Mouse (Mus musculus) CH12.LX (cell line): ENCODE measurements at regions not wholly inside any gene's neighbourhood (a gene's known extent, or its start where the extent isn't known, plus 50 kb on each side); places are given as distances from the start of the nearest gene placed in this dataset.
A peak's percentile ranks its signal among the peaks of the same experiment; 100 is the strongest.
"Not testable (repeated sequence)": the region's sequence is repeated elsewhere in the genome, so short reads cannot be mapped to it uniquely, and the experiment has no call there.

Experiments used
- DNase-seq: peaks from one replicate; pipeline ENCODE4 v3.0.0-alpha.2; 2013; ENCODE audit errors: extremely low read depth
- H3K27ac ChIP-seq: 2 replicates; pipeline ENCODE4 v1.5.1; 2012; ENCODE audit warnings: low read depth, mild to moderate bottlenecking, control low read depth, moderate library complexity; ENCODE audit not compliant: insufficient read depth
- H3K27me3 ChIP-seq: replicated peaks from 2 replicates; pipeline ENCODE3; 2012; ENCODE audit warnings: inconsistent platforms
- H3K36me3 ChIP-seq, 2 experiments: replicated peaks in 1 of 2; 2 replicates each; pipeline versions ENCODE3 to v1.6.1; 2012; ENCODE audit warnings: inconsistent platforms in 1 of 2, low read length in 1 of 2, mild to moderate bottlenecking in 1 of 2, mixed read lengths in 1 of 2, moderate library complexity in 1 of 2; ENCODE audit not compliant: control insufficient read depth in 1 of 2, insufficient read depth in 1 of 2
- H3K4me1 ChIP-seq, 2 experiments: 2 replicates each; pipeline ENCODE4 v1.6.1; 2012; ENCODE audit warnings: inconsistent platforms in 1 of 2, moderate library complexity in 1 of 2; ENCODE audit not compliant: insufficient read depth in 2 of 2, control insufficient read depth in 1 of 2
- H3K4me2 ChIP-seq: 2 replicates; pipeline ENCODE4 v1.6.1; 2012; ENCODE audit warnings: low read depth, mild to moderate bottlenecking, control low read depth; ENCODE audit not compliant: poor library complexity, insufficient read depth, severe bottlenecking
- H3K4me3 ChIP-seq, 3 experiments: fragments of 150-350 bp in 1 of 3; sonication (generic) in 1 of 3; replicated peaks in 1 of 3; 2 replicates each; pipeline versions ENCODE3 to v1.5.1; 2011 to 2012; ENCODE audit warnings: low read depth in 2 of 3, low read length in 2 of 3, mild to moderate bottlenecking in 2 of 3, moderate library complexity in 2 of 3, control low read depth in 1 of 3, improper control_type of control experiment in 1 of 3, inconsistent platforms in 1 of 3, mixed read lengths in 1 of 3; ENCODE audit not compliant: poor library complexity in 1 of 3
- H3K79me2 ChIP-seq: replicated peaks from 2 replicates; pipeline ENCODE4 v1.6.1; 2012; ENCODE audit warnings: mild to moderate bottlenecking, moderate library complexity; ENCODE audit not compliant: control insufficient read depth, poor library complexity, insufficient read depth, severe bottlenecking; ENCODE audit errors: extremely low read depth
- H3K9ac ChIP-seq: 2 replicates; pipeline ENCODE4 v1.6.1; 2012; ENCODE audit warnings: low read depth, mild to moderate bottlenecking, control low read depth, moderate library complexity; ENCODE audit not compliant: insufficient read depth
- H3K9me3 ChIP-seq: replicated peaks from 2 replicates; pipeline ENCODE3; 2012; ENCODE audit warnings: low read length, inconsistent platforms, mixed read lengths
- CHD1 ChIP-seq: IDR thresholded peaks from 2 replicates; pipeline ENCODE4 v1.6.1; 2012; ENCODE audit warnings: low read depth, low read length, improper control_type of control experiment, inconsistent platforms
- EP300 ChIP-seq: IDR thresholded peaks from 2 replicates; pipeline ENCODE4 v1.6.1; 2011; ENCODE audit warnings: low read length, improper control_type of control experiment
- IRF4 ChIP-seq: IDR thresholded peaks from 2 replicates; pipeline ENCODE4 v1.6.1; 2014; ENCODE audit warnings: low read depth, mild to moderate bottlenecking, inconsistent platforms, low read length, improper control_type of control experiment
- MAZ ChIP-seq: IDR thresholded peaks from 2 replicates; pipeline ENCODE4 v1.6.1; 2012; ENCODE audit warnings: low read depth, mild to moderate bottlenecking, inconsistent platforms, low read length, improper control_type of control experiment, moderate library complexity
- MEF2A ChIP-seq: IDR thresholded peaks from 2 replicates; pipeline ENCODE4 v1.6.1; 2014; ENCODE audit warnings: low read depth, mild to moderate bottlenecking, inconsistent platforms, low read length, improper control_type of control experiment, borderline replicate concordance
- MXI1 ChIP-seq: IDR thresholded peaks from 2 replicates; pipeline ENCODE4 v1.6.1; 2011; ENCODE audit warnings: mild to moderate bottlenecking, low read depth, low read length, improper control_type of control experiment
- MYC ChIP-seq: IDR thresholded peaks from 2 replicates; pipeline ENCODE4 v1.6.1; 2011; ENCODE audit warnings: low read depth, mild to moderate bottlenecking, improper control_type of control experiment, low read length
- NRF1 ChIP-seq: IDR thresholded peaks from 2 replicates; pipeline ENCODE4 v1.6.1; 2014; ENCODE audit warnings: low read depth, mild to moderate bottlenecking, inconsistent platforms, low read length, improper control_type of control experiment, moderate library complexity
- PAX5 ChIP-seq: IDR thresholded peaks from 2 replicates; pipeline ENCODE4 v1.6.1; 2012; ENCODE audit warnings: low read length, inconsistent platforms, mixed read lengths
- POLR2A ChIP-seq: IDR thresholded peaks from 2 replicates; pipeline ENCODE4 v1.6.1; 2011; ENCODE audit warnings: low read depth, mild to moderate bottlenecking, improper control_type of control experiment, low read length
- RCOR1 ChIP-seq: conservative IDR thresholded peaks from 2 replicates; pipeline ENCODE4 v1.6.1; 2012; ENCODE audit warnings: low read depth, mild to moderate bottlenecking, inconsistent platforms, low read length, improper control_type of control experiment
- SMC3 ChIP-seq: IDR thresholded peaks from 2 replicates; pipeline ENCODE4 v1.6.1; 2011; ENCODE audit warnings: low read depth, low read length, improper control_type of control experiment
- TCF12 ChIP-seq: IDR thresholded peaks from 2 replicates; pipeline ENCODE4 v1.6.1; 2014; ENCODE audit warnings: low read depth, mild to moderate bottlenecking, inconsistent platforms, low read length, improper control_type of control experiment
- UBTF ChIP-seq: IDR thresholded peaks from 2 replicates; pipeline ENCODE4 v1.6.1; 2012; ENCODE audit warnings: low read depth, mild to moderate bottlenecking, inconsistent platforms, low read length, improper control_type of control experiment, moderate library complexity
- USF1 ChIP-seq: IDR thresholded peaks from 2 replicates; pipeline ENCODE4 v1.6.1; 2014; ENCODE audit warnings: low read depth, mild to moderate bottlenecking, inconsistent platforms, low read length, improper control_type of control experiment
- ZKSCAN1 ChIP-seq: IDR thresholded peaks from 2 replicates; pipeline ENCODE4 v1.6.1; 2012; ENCODE audit warnings: low read depth, inconsistent platforms, low read length, improper control_type of control experiment, borderline replicate concordance
- ZMIZ1 ChIP-seq: IDR thresholded peaks from 2 replicates; pipeline ENCODE4 v1.6.1; 2012; ENCODE audit warnings: low read depth, mild to moderate bottlenecking, inconsistent platforms, low read length, improper control_type of control experiment
- ZNF384 ChIP-seq: IDR thresholded peaks from 2 replicates; pipeline ENCODE4 v1.6.1; 2012; ENCODE audit warnings: low read depth, low read length, improper control_type of control experiment, inconsistent platforms
- dilution Hi-C: fragments of 300-500 bp; cut with MboI; formaldehyde crosslinking; loops from 2 replicates; pipeline ENCODE4 v1.14.3; 2020; ENCODE audit warnings: low sequenced_read_pairs; ENCODE audit not compliant: extremely low pct_unique_long_range_greater_than_20kb, extremely low pct_ligation_motif_present
- in situ Hi-C: fragments of 300-500 bp; cut with MboI; formaldehyde crosslinking; loops from 3 replicates; pipeline ENCODE4 v1.14.3; 2019; ENCODE audit warnings: low sequenced_read_pairs, low pct_ligation_motif_present, low pct_unique_long_range_greater_than_20kb, mixed read lengths

GRCm38 (mm10) chr16:63191623-63192022, 337.5 kb downstream of the Pros1 start:
- Histone ChIP-seq H3K4me2 (no peak overlapping the region), H3K36me3 (no peaks in the 10 kb centered on the region), H3K4me3 (no peak overlapping the region), H3K9me3 (peaks cover 2% of the 10 kb centered on the region), H3K4me1 (no peaks in the 10 kb centered on the region), H3K27me3 (no peaks in the 10 kb centered on the region), H3K27ac (no peak overlapping the region), H3K9ac (no peak overlapping the region), H3K79me2 (no peaks in the 10 kb centered on the region)
- dilution Hi-C loops (no loop called here), in situ Hi-C loops (no loop called here)
- DNase-seq = no peak
- TF ChIP-seq ZKSCAN1 (no peak), MAZ (no peak), MXI1 (no peak), MEF2A (no peak), PAX5 (no peak), IRF4 (no peak), ZMIZ1 (no peak), CHD1 (no peak), MYC (no peak), RCOR1 (no peak), SMC3 (no peak), EP300 (no peak), POLR2A (no peak), USF1 (no peak), NRF1 (no peak), TCF12 (no peak)

- Histone ChIP-seq H3K9ac (no peak overlapping the region), H3K27ac (no peak overlapping the region), H3K9me3 (peaks cover 2% of the 10 kb centered on the region), H3K4me3 (no peak overlapping the region), H3K27me3 (no peaks in the 10 kb centered on the region), H3K79me2 (no peaks in the 10 kb centered on the region), H3K4me2 (no peak overlapping the region)
- DNase-seq = peak; percentile 6
- dilution Hi-C loops = no loop called here
- in situ Hi-C loops = no loop called here
- TF ChIP-seq ZNF384 (peak; percentile 69), UBTF (no peak), EP300 (peak; percentile 53)
- TF ChIP-seq, all 38 proteins: peak for 2
- no peaks in the 10 kb centered on the region for H3K36me3 ChIP-seq
- no peaks in the 10 kb centered on the region for H3K4me1 ChIP-seq
Measured at GRCm38 (mm10) chr16:63194595-63194994, 340.5 kb downstream of the Pros1 start.

GRCm38 (mm10) chr16:63213471-63213870, 359.4 kb downstream of the Pros1 start:
- H3K27me3 ChIP-seq, H3K4me3 ChIP-seq, H3K9ac ChIP-seq, H3K4me2 ChIP-seq, H3K79me2 ChIP-seq, DNase-seq, H3K27ac ChIP-seq, H3K36me3 ChIP-seq, H3K4me1 ChIP-seq, in situ Hi-C loops, dilution Hi-C loops: not testable (repeated sequence)
- H3K9me3 ChIP-seq = peaks cover 15% of the 10 kb centered on the region
